Mouse (Mus musculus): ENCODE measurements around the gene Plekhg2.

Plekhg2 gene

DNA sequence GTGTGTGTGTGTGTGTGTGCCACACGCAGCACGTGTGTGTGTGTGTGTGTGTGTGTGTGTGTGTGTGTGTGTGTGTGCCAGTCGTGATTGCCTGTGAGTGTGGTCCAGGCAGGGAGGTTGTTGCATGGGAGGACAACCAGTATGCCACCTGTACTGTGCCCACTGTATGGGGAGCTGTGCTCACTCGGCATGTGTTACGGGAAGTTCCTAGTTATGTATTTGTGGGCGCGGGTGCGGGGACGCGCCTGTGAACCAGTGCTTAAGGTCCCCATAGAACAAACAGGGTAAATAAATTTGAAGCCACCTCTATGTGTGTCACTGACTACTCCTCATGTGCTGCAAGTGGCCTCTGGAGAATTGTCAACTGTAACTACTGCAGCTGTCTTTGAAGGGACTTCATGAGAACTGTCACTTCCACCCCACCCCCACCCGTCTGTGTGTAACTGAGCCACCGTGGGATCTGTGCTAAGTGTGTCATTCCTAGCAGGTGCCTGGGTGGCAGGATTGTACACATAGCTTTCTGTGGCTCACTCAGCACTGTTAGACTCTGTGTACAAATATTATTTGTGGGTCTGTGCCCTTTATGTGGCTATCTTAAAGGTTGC is 10.1 kb upstream of the Plekhg2 start:
- no peak for DNase-seq

DNA sequence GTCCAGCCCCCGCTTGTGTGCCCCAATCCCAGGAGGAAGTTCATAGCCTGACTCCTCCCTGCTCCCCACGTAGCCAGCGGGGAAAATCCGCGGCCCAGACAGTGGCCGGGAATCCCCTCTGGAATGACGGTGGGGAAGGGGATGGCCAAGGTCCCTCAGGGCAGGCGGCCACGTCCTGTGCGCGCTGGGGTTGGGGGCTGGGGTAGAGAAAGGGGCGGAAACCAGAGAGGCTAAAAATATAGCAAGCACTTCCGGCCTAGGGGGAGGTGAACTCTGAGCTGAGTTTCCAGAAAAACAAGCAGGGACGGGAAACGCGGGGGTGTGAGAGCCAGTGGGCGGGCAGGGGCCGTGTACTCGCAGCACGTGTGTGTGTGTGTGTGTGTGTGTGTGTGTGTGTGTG is 9.5 kb upstream of the Plekhg2 start:
- DNase-seq: no peak

DNA sequence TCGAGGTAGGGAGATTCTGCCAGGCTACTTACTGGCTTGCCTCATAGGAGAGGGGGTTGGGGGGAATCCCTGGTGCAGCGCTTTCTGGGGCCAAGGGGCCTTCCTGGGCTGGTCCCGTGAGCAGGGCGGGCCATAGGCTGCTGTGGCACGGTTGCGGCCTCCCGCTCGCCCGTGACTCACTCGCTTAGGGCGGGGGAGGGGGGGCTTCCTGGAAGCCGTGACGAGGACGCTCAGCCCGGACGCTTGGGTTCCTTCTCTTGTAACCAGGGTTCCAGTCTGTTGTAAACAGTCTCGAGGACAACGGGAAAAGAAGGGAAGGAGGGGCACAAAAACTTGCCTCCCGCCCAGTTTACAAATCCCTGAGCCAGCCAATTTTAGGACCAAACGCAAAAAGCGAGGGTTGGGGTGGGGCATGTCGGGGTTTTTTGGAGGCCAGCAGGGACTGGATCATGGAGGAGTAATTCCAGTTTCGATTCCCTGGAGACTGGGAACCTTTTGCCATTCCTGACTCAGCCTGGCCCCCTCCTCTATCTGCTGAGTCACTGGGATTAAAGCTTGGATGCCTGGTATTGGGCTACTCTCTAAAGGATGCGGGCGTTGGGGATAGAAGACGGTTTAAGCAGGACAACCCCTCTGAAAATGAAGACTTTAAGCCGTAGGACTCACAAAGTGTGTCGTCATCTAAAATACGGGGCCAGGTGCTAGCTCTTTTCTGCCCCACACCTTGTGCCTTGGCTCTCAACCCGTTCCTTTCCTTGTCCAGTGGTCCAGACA is 8.8 kb upstream of the Plekhg2 start:
- no peak for DNase-seq

DNA sequence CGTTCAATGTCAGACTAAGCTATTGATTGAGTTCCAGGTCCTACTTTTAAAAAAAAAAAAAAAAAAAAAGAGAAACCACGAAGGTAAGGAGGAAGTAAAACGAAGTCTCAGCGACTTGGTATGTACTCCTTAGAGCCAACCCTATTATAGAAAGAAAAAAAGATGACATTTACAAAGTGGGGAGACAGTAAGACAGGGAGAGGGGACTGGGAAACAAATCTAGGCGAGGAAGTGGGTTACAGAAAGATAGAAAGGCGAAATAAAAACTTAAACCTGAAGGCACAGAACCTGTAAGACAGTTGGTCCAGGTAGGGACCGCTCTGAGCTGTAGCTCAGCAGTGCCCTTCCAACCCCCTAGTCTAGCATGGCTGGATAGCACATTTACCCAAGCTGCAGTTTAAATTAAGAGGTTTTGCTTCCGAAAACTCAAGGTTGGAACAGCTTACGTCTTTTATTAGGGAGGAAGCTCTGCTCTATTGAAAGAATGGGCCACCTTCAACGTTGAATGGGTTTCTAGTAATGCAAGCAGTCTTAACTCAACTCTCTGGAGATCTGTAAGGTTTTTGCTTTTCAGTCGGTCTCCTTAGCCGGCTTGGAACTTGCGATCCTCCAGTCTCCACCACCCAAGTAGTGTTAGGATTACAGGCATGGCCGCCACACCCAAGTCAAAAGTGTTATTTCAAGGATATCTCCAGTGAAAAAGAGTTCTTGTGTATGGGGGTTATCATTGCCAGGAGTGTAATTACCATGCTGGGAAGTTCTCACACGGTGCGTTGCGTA is 8.0 kb upstream of the Plekhg2 start, which contains the start of gene Zfp36:
Gene Zfp36 (minus strand): TSS at position 17 of the 780 bp plus-strand sequence.
- no peak for DNase-seq

DNA sequence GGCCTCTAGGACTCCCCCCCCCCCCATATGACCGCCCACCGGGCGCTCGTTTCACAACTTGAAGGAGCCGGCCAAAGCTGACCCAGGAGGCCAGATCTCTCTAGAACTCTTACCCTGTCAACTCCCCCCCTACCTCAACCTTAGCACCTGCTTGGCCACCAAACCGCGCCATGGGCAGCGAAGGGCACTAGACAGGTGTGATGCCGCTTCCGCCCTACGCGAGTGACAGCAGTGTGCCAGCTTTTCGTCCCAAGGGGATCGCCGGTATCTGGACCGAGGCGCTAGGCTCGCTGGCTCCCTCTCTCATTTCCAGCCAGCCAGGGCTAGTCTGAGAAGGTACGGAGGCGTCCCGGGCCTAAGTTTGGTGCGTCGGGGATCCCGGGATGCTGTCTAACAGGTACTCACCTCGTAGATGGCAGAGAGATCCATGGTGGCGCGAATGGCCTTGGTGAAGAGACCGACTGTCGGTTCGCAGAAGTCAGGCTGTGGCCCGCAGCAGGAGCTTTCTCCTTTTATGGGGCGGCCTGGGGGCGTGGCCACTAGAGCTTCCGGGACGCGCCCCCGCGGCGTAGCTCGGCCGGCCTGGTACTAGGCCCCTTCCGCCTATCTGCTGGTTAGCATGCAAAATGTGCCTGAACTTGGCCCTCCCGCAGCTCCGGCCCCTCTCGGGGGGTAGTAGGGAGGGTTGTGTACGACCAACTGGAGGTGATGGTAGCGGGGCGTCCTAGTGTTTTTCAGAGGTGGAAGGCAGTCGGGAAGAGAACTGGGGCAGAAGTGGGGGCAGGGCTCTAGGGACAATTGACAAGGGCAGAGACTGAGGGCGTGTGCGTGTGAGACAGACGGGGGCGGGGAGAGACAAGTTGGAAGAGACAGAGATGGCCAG is 6.6 kb upstream of the Plekhg2 start:
- peak; percentile 62 for DNase-seq

DNA sequence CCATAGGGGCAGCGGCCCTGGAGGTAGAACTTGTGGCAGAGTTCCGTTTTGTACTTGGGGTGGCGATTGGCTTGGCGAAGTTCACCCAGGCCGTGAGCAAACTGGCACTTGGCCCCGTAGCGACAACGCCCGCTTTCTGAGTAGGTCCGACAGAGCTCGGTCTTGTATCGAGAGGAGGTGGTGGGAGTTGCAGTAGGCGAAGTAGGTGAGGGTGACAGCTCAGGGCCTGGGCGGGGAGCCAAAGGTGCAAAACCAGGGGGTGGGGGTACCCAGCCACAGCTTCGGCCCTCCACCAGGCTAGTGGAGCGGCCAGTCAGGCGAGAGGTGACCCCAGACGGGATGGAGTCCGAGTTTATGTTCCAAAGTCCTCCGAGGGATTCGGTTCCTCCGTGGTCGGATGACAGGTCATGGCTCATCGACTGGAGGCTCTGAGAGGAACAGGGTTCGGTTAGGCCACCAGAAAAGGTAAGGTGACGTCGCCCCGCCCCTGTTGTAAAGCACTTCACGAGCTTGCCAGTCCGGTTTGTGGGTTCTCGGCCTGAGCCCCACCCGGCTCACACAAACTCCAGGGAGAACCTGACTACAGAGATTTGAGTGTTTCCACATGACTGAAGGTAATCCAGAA is 5.8 kb upstream of the Plekhg2 start:
- no peak for DNase-seq

DNA sequence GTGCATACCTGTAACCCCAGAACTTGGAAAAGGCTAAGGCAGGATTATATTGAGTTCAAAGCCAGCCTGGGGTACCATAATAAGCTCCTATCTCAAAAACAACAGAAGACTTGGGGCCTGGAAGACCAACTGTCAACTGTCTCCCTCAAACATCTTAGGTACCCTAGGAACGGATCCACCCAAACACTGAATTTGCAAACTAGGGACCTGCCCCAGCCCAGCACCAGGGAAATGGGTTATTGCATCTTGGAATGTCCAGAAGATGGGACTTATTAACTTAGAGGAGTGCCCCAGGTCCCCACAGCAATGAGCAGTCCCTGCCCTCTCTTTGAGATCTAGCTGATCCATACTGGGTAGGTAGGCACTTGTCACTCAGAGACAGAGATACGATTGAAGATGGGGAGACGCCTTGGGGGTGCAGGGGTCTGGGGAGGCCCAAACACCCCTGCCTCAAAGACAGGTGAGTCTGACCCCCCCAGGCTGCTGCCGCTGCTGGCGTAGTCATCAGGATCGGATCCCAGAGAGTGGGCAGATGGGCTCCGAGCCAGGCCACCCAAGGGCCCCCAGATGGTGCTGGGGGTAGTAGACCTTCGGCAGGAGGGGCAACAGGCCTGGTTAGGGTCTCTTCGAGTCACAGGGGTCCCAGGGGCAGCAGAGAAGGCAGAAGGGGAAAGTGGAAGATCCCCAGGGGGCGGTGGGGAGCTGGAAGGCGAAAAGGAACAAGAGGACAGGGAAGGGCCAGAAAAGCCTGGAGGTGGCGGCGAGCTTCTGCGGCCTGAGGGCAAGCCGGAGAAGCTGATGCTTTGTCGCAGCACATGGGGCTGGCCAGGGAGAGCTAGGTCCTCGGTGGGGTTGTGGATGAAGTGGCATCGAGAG is 5.0 kb upstream of the Plekhg2 start:
- no peak for DNase-seq

DNA sequence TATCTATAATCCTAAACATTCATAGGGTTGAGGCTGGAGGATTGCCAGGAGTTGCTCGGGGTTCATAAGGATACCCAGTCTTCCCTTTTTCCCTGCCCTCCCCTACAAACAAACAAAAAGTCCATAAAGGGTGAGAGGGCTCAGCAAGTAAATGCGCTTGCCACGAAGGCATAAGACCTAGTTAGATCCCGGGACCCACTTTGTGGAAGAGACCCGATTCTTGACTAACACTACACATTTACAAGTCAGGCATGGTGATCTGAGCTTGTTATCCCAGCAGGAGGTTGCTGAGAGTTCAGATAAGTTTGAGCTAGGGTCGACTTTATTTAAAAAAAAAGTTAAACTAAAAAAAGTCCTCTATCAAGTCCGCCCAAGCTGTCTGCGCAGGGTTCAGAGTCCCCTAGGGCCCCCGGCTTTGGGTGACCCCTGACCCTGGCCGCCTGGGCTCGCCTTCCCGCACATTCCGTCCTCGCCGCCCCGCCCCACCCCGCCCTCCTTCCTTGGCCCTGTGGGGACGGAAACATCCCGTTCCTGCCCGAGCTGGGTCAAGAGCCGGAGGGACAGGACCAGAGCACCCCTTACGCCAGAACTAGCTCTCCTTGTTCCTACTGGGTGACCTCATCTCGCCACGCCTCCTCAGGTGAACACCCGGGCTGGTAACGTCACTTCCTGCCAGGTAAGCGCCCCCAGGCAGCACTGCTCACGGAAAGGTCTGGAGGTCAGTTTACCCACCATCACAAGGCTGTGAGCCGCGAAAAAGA is 3.8 kb upstream of the Plekhg2 start:
- no peak for DNase-seq

DNA sequence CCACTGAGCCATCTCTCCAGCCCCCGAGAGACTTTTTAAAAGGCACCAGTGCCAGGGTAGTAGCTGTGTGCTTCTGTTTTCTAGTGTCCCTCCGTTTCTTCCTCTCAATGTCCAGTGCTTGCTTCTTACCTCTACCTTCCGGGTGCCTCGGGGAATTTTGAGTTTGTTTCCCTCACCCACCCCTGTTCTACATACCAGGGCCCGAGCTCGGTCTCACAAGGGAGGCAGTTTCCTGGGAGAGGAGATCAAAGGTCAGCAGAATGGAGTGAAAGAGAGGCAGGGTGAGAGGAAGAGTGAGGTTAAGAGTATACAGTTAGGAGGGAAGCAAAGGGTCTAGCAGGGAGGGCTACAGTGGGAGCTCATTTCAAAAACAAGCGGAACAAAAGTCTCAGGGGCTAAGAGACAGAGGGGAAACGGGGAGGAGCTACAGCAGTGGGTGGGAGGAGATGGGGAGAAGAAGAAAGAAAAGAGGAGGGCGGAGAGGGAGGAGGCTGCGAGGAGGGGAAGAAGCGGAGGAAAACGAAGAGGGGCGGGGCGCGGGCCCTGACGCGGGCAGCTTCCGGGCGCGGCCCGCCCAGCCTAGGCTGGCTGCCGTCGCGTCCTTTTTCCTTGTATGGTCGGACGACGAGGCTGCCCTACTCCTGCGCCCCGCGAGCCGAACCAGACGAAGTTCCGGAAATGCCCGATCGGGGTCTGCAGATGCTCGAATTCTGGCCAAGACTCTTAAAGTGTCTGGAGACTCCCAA is 3.0 kb upstream of the Plekhg2 start:
- DNase-seq: peak; percentile 52

DNA sequence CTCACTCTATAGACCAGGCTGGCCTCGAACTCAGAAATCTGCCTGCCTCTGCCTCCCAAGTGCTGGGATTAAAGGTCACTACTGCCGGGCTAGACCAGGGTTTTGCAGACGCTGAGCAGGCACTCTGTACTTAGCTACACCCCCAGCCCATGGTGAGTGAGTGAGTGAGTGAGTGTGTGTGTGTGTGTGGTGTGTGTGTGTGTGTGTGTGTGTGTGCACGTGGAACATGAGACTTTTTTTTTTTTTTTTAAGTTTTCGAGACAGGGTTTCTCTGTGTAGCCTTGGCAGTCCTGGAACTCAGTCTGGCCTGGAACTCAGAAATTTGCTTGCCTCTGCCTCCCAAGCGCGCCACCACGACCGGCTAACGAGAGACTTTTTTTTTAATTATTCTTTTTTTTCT is 2.2 kb upstream of the Plekhg2 start:
- DNase-seq: no peak

DNA sequence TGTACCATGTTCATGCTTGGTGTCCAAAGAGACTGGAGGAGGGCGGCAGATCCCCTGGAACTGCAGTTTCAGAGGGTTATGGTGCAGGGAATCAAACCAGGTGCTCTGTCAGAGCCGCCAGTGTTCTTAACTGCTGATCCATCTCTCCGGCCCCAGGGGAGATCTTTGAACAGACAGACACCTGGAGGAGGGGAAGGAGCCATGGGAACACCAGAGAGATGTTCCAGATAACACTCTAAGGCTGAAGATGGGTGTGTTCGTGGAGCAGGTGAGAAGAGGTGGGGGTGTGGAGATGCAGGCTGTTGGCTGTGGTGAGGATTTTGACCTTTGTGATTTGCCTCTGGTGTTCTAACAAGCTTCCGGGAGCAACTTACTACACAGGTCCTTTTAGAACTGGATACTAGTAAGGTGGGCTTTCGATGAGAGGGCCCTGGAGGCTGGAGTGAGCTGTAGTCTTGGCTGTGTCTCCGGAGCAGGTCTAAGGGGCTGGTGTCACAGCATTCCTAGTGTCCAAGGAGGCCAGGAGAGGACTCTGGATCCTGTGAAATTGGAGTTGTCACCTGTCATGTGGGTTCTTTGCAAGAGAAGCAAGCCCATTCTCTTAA is 1.6 kb upstream of the Plekhg2 start:
- no peak for DNase-seq

DNA sequence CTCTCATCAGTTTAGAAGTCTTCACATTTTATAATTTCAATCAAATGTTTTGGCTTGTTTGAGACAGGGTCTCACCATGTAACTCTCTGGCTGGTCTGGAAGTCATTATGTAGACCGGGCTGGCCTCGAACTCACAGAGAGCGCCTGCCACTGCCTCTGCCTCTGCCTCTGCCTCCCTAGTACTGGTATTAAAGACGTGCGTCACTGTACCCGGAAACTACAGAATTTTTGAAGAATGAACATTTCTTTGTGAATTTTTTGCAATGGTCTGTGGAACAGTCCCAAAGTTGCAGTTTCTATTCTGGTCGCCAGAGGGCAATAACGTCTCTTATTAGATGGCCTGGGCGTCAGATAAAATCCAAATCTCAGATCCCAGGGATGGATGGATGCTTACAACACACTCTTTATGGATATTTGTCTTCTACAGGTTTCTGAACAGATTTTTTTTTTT is 757 bp upstream of the Plekhg2 start:
- peak; percentile 72 for DNase-seq

DNA sequence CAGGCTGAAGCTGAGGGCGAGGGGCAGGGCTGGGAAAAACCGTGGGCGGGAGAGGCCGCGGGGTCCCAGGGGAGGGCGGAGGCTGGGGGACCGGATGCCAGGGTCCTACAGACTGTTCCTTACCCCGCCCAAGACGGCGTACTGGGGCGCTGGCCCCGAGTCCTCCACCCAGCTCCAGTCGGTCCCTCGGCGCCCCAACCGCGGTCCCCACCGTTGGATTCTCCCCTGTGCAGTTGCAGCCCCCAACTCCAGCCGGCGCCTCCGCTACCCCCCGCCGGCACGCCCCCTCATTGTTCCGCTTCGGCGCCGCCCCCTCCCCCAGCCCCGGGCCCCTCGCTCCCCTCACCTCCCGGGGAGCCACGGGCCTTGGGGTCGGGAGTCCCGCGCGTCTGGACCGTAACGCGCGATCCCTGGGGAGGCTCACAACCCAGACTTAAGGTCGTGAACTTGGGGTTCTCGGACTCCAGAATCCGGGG is 847 bp downstream of the Plekhg2 start:
- DNase-seq: no peak

DNA sequence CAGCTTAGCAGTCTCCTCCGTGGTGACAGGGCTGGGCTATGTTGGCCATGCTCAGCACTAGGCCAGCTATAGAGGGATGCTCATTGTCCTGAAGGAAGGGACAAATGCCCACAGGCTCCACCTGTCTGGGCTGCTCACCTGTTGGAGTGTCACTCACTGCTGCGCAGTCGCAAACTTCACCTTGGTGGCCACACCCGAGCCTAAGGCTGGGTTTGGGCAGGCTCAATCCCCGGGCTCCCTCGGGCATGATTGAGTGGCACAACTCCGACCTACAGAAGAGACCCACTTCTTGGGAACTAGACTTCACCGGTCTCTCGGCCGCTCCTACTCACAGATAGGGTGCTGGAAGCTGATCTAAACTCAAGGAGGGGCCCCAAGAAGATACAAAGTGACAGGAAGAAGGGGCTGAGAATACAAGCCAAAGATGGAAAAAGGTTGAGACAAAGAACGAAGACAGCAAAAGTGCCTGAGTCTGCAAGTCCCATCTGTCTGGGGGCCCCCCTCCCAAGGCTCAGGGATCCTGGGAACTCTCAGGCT is 1.4 kb downstream of the Plekhg2 start:
- DNase-seq: no peak

DNA sequence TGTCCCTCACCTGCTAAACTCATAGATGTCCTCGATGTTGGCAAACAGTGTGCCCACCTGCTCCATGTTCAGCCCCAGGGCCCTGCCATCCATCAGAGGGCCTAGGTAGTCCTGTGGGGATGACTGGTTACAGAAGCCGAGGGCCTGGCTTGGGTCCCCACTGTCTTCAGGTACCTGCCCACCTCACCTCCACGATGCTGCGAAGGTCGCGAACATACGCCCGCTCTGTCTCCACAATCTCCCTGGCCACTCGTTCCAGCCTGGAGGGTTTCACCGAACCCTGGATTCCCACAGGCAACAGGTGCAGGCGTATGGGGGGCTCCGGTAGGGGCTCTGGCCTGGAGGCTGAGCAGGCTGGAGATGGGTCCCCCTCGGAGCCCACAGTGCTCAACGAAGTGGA is 2.3 kb downstream of the Plekhg2 start:
- no peak for DNase-seq

DNA sequence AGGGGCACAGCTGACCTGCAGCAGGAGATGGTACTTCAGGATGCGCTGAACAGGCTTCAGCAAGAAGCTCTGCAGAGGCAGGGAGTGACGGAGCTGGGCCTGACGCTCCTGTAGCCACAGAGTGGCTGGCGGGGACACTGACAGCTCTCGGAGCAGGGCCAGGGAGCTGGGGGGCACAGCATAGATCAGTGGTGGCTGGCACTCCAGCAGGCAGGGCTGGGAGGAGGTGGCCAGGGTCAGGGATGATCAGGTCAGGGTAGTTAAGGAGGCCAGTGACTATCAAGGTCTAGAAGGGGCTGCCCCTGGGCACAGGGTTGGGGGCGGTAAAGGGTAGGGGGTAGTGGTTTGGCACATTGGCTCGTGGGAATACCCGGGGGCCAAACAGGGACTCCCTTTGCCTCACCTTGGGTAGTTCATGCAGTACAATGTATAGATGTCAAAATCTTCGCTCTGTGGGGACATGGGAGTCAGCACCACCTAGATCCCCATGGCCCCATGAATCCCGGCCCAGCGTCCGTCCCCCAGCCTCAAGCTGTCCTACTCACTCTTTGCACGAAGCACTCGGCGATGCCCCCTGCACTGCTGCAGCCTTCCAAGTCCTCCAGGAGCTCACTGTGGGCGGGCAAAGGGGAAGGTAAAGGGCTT is 4.0 kb downstream of the Plekhg2 start:
- no peak for DNase-seq

DNA sequence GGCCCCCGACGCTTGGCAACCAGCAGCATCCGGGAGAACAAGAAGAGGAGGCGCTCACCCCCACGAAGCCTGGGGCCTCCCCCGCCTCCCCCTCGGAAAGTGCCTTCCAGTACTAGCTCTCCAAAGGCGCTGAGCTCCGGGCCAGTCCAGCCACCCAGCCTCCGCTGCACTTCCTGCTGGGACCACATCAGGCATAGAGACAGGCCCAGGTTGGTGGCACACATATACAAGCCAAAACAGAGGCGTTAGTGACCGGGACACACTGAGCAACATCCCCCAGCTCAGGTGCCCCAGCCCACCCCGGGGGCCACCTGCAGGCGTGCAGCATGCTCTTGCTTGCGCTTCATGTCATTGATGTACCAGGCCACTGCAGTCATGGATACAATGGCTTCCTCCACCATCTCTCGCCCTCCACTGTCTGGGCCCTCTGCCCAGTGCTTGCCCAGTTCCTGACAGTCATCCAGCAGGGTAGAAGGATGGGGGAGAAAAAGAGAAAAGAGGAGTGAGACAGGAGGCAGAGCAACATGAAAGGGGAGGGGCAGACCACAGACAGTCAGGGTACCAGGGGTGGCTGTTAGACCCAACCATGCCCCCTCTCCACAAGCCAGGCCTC is 4.6 kb downstream of the Plekhg2 start:
- no peak for DNase-seq
